Mouse (Mus musculus): ENCODE measurements around the gene Rfng. TPM values are rescaled to one million over a fixed set of nuclear protein-coding genes. Genes with fewer than 3 reads are reported as not detected.

Gene Rfng
- polyA plus RNA-seq, 1 experiment, result not detected

DNA sequence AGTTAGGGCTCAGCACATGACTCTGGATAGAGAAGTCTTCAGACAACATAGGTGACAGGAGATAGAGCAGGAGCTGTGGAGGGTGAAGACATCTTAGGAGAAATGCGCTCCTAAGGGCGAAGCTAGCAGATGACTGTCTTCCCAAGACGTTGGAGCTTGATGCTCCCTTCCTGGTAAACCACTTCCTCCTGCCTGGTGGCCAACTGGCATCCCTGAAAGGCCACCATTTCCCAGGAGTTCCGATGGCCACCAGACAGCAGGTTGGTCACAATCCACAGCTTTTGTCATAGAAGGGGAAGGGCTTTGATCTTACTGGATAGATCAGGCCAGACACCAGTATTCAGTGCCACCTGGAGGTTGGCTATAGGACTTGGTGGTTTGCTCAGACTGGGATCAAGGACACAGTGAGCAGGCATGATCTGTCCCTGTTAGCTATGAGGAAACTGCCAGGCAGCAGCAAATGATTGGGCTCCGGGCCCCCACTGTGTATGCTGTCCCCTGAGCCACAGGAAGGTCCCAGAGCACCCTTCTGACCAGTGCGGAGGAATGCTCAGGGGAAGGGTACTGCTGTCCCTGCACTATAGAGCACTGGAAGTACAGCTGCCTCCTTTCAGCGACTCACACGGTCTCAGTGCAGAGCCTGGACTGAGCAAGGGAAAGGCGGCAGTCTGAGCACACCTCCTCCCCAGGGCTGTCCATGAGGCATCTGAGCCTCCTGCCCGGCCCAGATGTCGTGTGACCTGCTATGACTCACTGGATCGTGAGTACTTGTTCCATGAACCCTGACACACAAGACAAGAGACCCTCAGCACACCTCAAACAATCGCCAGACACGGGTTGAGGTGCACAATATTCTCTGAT, 22.0 kb downstream of the Rfng start:
- peaks cover 4% of the 10 kb centered on the region for H3K4me1 ChIP-seq (ENCODE audit: control insufficient read depth, insufficient read depth, low read length)
- no peak overlapping the region for H3K4me3 ChIP-seq (ENCODE audit: insufficient read depth, low read depth, low read length)
- no peak overlapping the region for H3K27ac ChIP-seq (ENCODE audit: insufficient read depth, low read depth, low read length)
- TF ChIP-seq POLR2A (IDR thresholded peaks at IDR 0.05; ENCODE audit: insufficient read depth, low read depth, low read length) (no peak), CTCF (IDR thresholded peaks at IDR 0.05; ENCODE audit: insufficient read depth, low read depth, low read length) (no peak)
- 68% methylated on average over 14 of the region's 14 CpGs for WGBS

DNA sequence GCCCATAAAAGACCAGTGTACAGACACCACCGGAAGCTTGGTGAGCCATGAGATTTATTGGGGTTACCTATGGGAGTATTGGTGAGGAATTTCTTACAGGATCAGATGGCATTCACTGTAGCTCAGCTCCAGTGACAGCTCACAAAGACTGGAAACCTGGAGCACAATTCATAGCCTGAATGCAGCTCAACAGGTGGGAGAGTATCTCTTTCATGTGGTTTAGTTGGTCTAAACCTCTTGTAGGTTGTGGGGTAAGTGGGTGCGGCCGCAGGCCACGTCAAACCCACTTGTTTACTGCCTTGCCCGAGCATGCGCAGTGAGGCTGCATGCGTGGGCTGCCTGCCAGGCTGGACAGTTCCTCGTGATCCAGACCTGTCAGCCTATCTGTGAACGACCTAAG, 23.8 kb downstream of the Rfng start:
- no peak for TF ChIP-seq CTCF (IDR thresholded peaks at IDR 0.05; ENCODE audit: insufficient read depth, low read depth, low read length)
- TF ChIP-seq POLR2A (IDR thresholded peaks at IDR 0.05; ENCODE audit: insufficient read depth, low read depth, low read length), result no peak
- Histone ChIP-seq H3K4me3 (ENCODE audit: insufficient read depth, low read depth, low read length) (no peak overlapping the region), H3K4me1 (ENCODE audit: control insufficient read depth, insufficient read depth, low read length) (peaks cover 4% of the 10 kb centered on the region), H3K27ac (ENCODE audit: insufficient read depth, low read depth, low read length) (no peak overlapping the region)
- WGBS, result 86% methylated on average over 9 of the region's 9 CpGs

DNA sequence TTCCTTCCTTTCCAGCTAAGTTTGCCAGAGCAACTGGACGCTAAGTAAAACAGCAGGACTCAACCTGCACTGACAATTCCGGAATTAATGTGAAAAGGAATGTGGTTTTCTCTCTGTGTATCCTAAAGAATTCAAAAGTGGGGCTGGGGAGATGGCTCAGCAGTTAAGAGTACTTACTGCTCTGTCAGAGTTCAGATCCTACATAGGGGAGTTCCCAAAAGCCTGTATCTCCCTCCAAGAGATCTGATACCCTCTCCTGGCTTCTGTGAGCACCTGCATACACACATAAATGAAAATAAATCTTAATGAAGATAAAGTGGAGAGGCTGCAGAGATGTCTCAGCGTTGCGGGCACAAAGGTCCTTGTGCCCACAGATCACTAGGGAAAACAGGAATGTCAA, 32.4 kb downstream of the Rfng start:
- Histone ChIP-seq H3K4me1 (ENCODE audit: control insufficient read depth, insufficient read depth, low read length) (no peaks in the 10 kb centered on the region), H3K4me3 (ENCODE audit: insufficient read depth, low read depth, low read length) (no peak overlapping the region), H3K27ac (ENCODE audit: insufficient read depth, low read depth, low read length) (no peak overlapping the region)
- WGBS, result 81% methylated on average over 4 of the region's 4 CpGs
- TF ChIP-seq POLR2A (IDR thresholded peaks at IDR 0.05; ENCODE audit: insufficient read depth, low read depth, low read length) (no peak), CTCF (IDR thresholded peaks at IDR 0.05; ENCODE audit: insufficient read depth, low read depth, low read length) (no peak)

DNA sequence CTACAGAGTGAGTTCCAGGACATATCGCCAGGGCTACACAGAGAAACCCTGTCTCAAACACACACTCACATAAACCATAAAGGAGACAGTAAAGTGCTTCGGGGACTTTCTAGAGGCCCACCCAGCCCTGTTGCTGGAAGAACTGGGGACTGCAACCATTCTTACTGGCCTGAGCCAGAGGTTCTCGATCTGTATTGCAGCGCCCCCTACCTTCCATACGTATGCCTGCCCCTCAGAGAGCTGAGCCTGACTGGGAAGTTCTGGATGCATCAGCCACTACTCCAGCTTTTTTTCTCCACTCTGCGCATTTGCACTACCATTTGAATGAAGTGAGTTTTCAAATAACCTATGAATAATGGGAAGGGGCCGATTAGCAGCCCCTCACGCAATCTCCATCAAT, 34.6 kb downstream of the Rfng start:
- no peak overlapping the region for H3K4me3 ChIP-seq (ENCODE audit: insufficient read depth, low read depth, low read length)
- no peaks in the 10 kb centered on the region for H3K4me1 ChIP-seq (ENCODE audit: control insufficient read depth, insufficient read depth, low read length)
- 58% methylated on average over 8 of the region's 8 CpGs for WGBS
- TF ChIP-seq CTCF (IDR thresholded peaks at IDR 0.05; ENCODE audit: insufficient read depth, low read depth, low read length) (no peak), POLR2A (IDR thresholded peaks at IDR 0.05; ENCODE audit: insufficient read depth, low read depth, low read length) (no peak)
- no peak overlapping the region for H3K27ac ChIP-seq (ENCODE audit: insufficient read depth, low read depth, low read length)

DNA sequence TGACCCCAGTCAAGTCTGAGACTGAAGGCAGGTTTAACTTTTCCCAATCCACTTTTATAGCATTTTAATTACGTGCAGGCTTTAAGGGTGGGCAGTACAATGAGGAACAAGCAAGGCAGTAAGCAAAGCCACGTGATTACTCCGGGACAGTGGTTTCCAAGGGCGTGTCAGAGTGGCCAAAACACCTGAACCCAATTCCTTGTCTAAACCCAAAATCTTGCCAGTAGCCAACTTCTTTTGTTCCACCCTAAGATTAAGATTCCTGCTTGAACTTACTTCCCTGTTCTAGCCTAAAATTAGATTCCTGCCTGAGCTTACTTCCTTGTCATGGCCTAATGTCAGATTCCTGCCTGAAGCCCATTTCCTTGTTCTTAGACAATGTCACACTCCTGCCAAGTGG, 36.0 kb downstream of the Rfng start:
- no peak overlapping the region for H3K27ac ChIP-seq (ENCODE audit: insufficient read depth, low read depth, low read length)
- 75% methylated on average over 4 of the region's 4 CpGs for WGBS
- no peak overlapping the region for H3K4me3 ChIP-seq (ENCODE audit: insufficient read depth, low read depth, low read length)
- TF ChIP-seq POLR2A (IDR thresholded peaks at IDR 0.05; ENCODE audit: insufficient read depth, low read depth, low read length) (no peak), CTCF (IDR thresholded peaks at IDR 0.05; ENCODE audit: insufficient read depth, low read depth, low read length) (no peak)
- H3K4me1 ChIP-seq (ENCODE audit: control insufficient read depth, insufficient read depth, low read length), result no peaks in the 10 kb centered on the region

DNA sequence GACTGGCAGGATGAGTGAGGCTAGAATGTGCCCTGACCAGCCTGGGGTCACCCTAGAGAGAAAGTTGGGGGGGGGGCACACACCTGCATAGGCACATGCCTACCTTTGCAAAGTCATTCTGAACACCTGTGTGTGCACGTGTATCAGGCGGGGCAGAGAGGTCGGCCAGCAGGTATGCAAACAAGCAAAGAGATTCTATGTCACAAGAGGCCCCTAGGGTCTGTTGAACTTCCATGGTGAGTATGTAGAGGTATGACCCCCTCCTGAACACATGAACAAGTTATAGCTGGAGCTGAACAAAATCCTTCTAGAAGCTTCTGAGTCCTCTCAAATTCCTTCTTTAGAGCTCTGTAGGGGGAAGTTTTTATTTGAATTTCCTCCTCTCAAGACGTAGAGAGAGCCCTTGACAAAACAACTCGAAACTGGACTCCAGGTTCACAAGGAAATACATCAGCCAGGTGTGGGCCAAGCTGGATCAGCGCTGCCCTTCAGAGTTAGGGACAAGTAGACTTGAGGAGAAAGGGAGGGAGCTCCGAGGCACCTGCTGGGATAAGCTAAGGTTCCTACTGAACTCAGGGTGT, 39.8 kb downstream of the Rfng start:
- Histone ChIP-seq H3K4me3 (ENCODE audit: insufficient read depth, low read depth, low read length) (no peak overlapping the region), H3K4me1 (ENCODE audit: control insufficient read depth, insufficient read depth, low read length) (no peaks in the 10 kb centered on the region), H3K27ac (ENCODE audit: insufficient read depth, low read depth, low read length) (no peak overlapping the region)
- WGBS, result 80% methylated on average over 7 of the region's 7 CpGs
- no peak for TF ChIP-seq POLR2A (IDR thresholded peaks at IDR 0.05; ENCODE audit: insufficient read depth, low read depth, low read length)
- TF ChIP-seq CTCF (IDR thresholded peaks at IDR 0.05; ENCODE audit: insufficient read depth, low read depth, low read length), result no peak

DNA sequence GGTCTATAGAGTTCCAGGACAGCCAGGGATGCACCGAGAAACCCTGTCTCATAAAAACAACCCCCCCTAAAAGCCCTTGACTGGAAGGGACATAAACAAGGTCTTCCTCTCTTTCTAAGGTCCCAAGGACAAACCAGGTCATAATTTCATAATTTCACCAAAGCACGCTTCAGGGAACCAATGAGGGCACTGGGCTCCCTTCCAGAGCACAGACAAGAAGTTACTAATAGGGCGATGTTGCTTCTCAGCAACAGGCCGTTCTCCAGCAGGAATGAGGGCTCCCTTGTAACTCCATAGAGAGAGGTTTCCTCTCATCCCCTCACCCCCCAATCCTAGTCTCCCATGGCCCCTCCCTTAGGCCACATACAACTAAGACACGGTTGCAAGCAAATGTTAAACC, 43.0 kb downstream of the Rfng start:
- Histone ChIP-seq H3K27ac (ENCODE audit: insufficient read depth, low read depth, low read length) (no peak overlapping the region), H3K4me1 (ENCODE audit: control insufficient read depth, insufficient read depth, low read length) (no peaks in the 10 kb centered on the region), H3K4me3 (ENCODE audit: insufficient read depth, low read depth, low read length) (no peak overlapping the region)
- TF ChIP-seq POLR2A (IDR thresholded peaks at IDR 0.05; ENCODE audit: insufficient read depth, low read depth, low read length) (no peak), CTCF (IDR thresholded peaks at IDR 0.05; ENCODE audit: insufficient read depth, low read depth, low read length) (no peak)
- 85% methylated on average over 5 of the region's 5 CpGs for WGBS

DNA sequence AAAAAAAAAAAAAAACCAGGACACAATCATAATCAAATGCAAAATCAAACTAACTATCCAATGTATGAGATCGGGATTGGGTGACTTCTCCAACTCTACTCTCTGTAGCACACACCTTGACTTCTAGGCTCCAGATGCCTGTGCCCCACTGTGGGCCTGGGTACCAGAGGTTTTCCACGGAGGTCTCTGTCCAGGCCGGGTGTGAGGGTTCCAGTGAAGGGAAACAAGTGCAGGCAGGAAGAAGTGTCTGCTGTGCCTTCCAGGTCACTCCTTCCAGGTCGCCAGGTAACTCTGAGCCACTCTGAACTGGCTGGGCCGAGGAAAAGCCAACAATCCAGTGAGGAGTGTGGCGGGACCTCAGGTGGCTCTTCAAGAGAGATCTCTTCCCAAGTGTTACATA, 47.6 kb downstream of the Rfng start:
- TF ChIP-seq CTCF (IDR thresholded peaks at IDR 0.05; ENCODE audit: insufficient read depth, low read depth, low read length) (no peak), POLR2A (IDR thresholded peaks at IDR 0.05; ENCODE audit: insufficient read depth, low read depth, low read length) (no peak)
- WGBS, result 79% methylated on average over 6 of the region's 6 CpGs
- H3K4me1 ChIP-seq (ENCODE audit: control insufficient read depth, insufficient read depth, low read length), result no peaks in the 10 kb centered on the region

DNA sequence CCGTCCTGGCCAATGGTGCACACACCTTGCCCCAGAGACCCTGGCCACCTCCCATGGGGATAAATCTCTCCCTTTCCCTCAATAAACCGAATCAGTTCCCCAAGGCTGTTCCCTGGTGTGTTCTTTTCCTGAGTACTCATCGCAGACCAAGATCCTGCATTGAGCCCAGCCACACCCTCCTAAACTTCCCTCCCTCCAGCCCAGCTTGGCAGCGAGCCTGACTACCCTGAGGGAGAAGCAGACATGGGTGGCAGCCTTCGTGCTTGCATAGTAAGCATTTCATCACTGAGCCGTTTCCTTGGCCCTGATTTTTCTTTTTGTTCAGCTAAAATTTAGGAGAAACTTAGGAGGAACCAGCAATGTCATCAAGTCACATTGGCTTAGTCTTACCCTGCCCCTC, 50.5 kb downstream of the Rfng start:
- no peak overlapping the region for H3K4me3 ChIP-seq (ENCODE audit: insufficient read depth, low read depth, low read length)
- H3K27ac ChIP-seq (ENCODE audit: insufficient read depth, low read depth, low read length), result no peak overlapping the region
- WGBS, result 47% methylated on average over 6 of the region's 6 CpGs
- TF ChIP-seq CTCF (IDR thresholded peaks at IDR 0.05; ENCODE audit: insufficient read depth, low read depth, low read length) (no peak), POLR2A (IDR thresholded peaks at IDR 0.05; ENCODE audit: insufficient read depth, low read depth, low read length) (no peak)
- H3K4me1 ChIP-seq (ENCODE audit: control insufficient read depth, insufficient read depth, low read length), result peaks cover 3% of the 10 kb centered on the region; the same call in 1 of the 2 replicates

More for the DNA sequence above, 47.6 kb downstream of the Rfng start:
- Histone ChIP-seq H3K27ac (ENCODE audit: insufficient read depth, low read depth, low read length) (no peak overlapping the region), H3K4me3 (ENCODE audit: insufficient read depth, low read depth, low read length) (no peak overlapping the region)
